Mouse (Mus musculus): ENCODE data around the gene Ppil3. TPM values are rescaled to one million over a fixed set of nuclear protein-coding genes. Genes with fewer than 3 reads are reported as not detected.

Gene Ppil3
- polyA plus RNA-seq, 1 experiment from 2014 or later = 52.0 TPM

Other genes with a start within 250 kb of the Ppil3 start
- 0.08 and 0.32 TPM in 2 replicates for gene Aox4, start 235.1 kb downstream of the Ppil3 start, polyA plus RNA-seq (2015; fragmentation: Nextera tagmentation; extraction: Ambion mirVana)
- 0.03 TPM in 1 of 2 replicates, not detected in the other for gene Aox2, start 167.2 kb downstream of the Ppil3 start, polyA plus RNA-seq (2015; fragmentation: Nextera tagmentation; extraction: Ambion mirVana)
- gene Bzw1, start 52.6 kb downstream of the Ppil3 start, polyA plus RNA-seq (2015; fragmentation: Nextera tagmentation; extraction: Ambion mirVana) = 339 and 361 TPM in 2 replicates
- 180 and 184 TPM in 2 replicates for gene Clk1, start 21.4 kb downstream of the Ppil3 start, polyA plus RNA-seq (2015; fragmentation: Nextera tagmentation; extraction: Ambion mirVana)
- 53.8 and 56.6 TPM in 2 replicates for gene Nif3l1, start 335 bp downstream of the Ppil3 start, polyA plus RNA-seq (2015; fragmentation: Nextera tagmentation; extraction: Ambion mirVana)
- gene Orc2, start 59.6 kb upstream of the Ppil3 start, polyA plus RNA-seq (2015; fragmentation: Nextera tagmentation; extraction: Ambion mirVana) = 23.9 and 24.5 TPM in 2 replicates
- gene Fam126b, start 140.8 kb upstream of the Ppil3 start, polyA plus RNA-seq (2015; fragmentation: Nextera tagmentation; extraction: Ambion mirVana) = 9.8 and 10.8 TPM in 2 replicates
- 211 and 220 TPM in 2 replicates for gene Ndufb3, start 140.9 kb upstream of the Ppil3 start, polyA plus RNA-seq (2015; fragmentation: Nextera tagmentation; extraction: Ambion mirVana)